Mouse (Mus musculus): ENCODE data around the gene Fosl1.
"Not testable (repeated sequence)": the region's sequence is repeated elsewhere in the genome, so short reads cannot be mapped to it uniquely, and the experiment has no call there.

The Fosl1 gene

DNA sequence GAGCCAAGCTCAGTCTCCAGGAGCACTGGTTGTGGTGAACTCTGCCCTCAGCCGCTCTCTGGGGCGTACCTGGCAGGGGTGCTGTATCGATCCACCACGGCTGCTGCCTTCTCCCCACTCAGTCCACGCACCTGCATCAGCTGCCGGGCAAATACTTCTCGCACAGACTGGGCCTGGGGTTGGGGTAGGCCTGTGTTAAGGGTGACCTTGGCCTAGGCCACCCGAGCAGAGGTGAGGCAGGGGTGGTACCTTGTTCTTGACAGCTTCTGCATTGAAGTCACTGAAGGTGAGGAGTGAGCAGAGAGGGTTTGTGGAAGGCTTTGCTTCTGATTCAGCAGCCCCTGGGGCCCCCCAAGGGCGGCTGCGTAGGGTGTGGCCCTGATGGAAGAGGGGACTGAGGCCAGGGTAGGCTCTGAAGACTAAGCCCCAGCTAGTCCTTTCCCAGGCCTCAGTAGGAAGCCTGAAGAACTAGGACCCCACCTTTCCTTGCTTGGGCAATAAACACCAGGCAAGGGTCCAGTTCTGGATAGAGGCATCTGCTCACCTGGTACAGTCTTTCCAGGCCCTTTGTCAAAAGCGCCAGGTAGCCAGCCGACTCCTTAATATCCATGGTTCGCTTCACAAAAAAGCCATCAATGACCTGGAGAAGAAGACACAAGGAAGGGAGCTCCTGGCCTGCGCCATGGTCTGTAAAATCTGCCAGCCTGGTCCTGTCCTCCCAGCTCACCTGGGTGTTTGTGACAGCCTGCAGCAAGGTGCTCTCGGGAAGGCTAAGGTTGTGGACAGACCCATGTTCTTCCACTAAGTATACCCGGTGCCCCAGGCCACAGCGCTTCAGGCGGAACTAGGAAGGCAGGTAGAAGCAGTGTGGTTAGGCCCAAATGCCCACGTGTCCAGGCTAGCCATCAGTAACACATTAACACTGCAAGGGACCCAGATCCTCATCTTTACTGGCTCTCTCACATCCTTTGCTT lies 36.3 kb downstream of the Fosl1 start:
- DNase-seq = no peak

DNA sequence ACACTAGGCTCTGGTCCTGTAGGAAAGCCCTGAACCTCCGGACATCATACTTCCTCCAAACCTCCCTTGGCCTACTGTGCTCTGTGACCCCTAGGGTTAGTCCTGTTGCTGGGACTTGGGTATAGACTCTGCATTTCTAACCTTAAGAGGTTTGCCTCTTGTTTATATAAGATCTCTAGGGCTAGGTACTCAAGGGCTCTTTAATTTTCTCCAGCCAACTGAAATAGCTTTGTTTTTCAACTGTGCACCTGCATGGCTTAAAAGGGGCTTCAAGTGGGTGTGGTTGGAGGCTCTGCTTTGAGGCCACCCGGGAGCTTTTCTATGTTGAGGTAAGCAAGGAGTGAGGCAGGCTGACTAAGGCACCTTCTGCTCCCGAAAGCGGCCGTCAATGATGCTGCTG lies 37.1 kb downstream of the Fosl1 start:
- no peak for DNase-seq

DNA sequence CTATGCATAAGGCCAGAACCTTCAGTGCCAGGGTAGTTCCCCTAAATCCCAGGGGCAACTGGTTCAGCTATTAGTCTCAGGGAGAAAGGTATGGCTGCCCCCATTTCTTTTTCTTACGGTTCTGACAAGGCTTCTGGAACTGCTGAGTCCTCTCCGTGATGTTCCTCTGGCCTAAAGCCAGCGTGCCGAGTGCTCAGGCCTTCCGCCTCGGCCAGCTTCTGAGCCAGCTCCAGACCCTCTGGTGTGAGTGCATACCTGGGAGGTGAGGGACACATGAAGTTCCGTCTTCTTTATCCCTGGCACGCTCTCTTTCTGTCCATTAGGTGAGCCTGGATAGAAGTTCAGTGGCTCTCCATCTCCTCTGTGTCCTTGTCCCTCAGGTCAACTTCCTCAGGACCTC lies 38.0 kb downstream of the Fosl1 start:
- DNase-seq = no peak

DNA sequence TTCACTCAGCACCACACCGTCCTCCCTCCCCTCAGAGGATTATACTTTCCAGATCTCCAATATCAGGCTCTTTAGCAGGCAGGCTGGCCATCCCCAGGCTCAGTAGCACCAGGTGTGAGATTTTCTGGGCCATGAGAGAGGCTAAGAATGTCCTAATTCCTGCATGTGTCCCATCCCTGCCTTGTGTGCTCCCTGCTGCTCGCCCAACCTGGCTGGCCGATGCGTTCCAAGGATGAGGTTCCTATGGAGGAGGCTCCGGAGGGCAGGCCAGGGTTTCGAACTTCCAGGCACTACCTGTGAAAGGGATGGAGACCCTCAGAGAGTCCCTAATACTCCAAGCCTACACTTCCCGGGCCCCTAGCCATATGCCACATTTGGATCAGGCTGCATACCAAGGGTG lies 38.5 kb downstream of the Fosl1 start:
- DNase-seq = no peak

DNA sequence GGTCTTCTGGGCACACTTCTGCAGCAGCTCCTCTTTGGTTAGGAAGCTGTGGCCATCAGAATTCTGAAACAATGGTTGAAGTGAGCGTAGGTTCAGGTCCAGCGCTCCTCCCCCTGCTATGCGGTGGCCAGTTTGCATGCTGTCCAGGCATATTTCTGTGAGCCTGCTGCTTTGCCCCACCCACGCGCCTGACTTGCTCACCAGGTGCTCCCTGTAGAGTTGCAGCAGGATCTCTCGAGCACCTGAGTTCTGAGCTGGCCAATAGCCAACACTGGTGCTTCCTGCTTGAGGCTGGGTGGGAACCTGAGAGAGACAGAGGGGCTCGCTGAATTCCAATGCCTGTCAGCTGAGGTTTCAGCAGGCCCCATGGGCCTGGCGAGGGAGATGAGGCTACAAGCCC lies 38.9 kb downstream of the Fosl1 start:
- no peak for DNase-seq

DNA sequence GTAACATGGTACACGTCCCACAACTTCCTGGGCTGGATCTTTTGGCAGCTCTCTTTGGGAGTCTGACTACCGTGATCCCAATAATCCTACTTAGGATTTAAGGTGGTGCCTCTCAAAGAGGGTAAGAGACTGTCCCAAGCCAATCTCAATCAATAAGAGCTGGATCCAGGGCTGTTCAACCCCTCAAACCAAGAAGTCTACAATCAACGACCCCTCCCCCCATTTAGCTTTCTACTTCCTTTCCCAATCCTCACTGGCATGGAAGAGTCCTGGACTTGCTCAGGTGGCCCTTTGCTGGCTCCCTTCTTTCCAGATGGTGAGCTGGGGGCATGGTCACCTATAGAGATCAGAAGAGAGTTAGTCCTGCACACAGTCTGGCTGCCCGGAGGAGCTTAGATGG lies 39.4 kb downstream of the Fosl1 start:
- DNase-seq = no peak

DNA sequence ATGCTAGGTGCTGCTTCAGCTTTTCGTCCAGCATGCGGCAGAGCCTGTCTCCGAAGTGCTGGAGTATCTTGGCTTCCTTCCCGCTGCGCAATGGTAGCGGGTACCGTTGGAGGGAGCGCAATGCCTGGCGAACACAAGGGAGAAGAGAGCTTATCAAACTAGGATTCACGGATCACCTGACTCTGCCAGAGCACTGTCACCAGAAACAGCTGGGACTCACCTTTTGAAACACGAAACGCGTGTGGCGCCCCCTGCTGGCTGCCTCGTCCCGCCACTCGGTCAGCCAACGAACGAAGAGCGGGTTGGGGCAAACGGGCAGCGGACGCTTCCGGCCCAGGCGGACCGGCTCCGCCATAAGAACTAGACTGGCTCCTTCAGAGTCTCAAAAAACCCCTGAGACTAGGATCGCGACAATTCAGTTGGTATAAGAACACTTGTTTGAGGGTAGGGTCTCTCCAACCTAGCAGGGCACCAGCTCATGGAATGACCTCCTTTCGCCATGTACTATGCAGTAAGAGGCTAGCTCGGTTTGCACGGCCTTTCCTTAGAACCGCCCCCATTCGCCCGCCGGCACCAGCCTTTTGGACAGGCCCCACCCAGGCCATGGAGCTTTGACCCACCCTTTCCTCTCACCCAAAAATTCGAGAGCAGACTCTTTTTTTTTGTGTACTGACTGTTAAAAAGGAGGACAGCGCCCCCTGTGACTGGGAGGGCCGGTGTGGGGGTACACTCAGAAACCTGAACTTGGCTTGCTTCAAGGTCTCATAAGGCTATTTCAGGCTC lies 40.6 kb downstream of the Fosl1 start, which contains the start of gene Mus81:
Gene Mus81, minus strand, starts transcription at position 635 of the 783 bp plus-strand sequence.
- DNase-seq = peak; percentile 94

DNA sequence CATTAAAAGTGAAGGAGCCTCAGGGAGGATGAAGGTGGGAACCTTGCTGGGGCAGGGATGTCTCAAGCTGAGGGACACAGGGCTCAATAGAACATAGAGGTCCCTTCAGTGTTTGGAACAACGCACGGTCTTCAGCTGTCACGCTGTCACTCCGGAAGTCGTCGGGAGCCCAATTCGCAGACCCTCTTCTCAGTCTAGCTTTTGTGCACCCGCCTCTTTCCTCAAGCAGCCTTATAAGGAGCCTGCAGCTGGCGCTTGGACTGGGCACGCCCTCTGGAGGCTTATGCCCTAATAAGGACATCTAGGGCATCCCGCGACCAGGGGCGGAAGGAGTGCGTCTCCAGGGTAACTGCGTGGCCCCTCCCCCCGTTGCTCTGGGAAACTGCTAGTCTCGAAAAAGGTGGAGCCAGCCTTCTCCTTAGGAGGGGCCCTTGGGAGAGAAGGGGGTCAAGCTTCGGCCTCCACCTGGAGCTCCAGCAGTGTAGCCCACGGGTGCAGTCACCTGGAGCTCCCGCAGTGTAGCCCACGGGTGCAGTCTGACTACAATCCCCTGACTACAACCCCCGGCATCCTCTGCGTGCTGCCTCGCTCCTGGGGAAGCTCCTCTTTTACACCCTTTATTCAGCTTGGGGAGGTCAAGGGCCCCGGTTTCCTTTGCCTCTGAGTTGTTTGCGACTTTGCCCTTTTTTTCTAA lies 41.7 kb downstream of the Fosl1 start:
- peak; percentile 98 for DNase-seq

DNA sequence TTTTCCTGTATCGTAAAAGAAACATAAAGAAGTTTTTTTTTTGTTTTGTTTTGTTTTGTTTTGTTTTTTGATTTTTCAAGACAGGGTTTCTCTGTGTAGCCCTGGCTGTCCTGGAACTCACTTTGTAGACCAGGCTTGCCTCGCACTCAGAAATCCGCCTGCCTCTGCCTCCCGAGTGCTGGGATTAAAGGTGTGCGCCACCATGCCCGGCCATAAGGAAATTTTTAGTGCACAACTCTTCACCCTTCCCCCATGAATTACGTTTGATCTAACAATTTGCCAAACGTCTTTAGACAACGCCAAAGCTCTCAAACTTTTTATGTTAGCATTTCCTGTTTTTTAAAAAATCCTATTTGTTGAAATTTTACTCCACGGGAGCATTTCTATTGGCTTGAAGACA lies 42.4 kb downstream of the Fosl1 start:
- DNase-seq = not testable (repeated sequence)

DNA sequence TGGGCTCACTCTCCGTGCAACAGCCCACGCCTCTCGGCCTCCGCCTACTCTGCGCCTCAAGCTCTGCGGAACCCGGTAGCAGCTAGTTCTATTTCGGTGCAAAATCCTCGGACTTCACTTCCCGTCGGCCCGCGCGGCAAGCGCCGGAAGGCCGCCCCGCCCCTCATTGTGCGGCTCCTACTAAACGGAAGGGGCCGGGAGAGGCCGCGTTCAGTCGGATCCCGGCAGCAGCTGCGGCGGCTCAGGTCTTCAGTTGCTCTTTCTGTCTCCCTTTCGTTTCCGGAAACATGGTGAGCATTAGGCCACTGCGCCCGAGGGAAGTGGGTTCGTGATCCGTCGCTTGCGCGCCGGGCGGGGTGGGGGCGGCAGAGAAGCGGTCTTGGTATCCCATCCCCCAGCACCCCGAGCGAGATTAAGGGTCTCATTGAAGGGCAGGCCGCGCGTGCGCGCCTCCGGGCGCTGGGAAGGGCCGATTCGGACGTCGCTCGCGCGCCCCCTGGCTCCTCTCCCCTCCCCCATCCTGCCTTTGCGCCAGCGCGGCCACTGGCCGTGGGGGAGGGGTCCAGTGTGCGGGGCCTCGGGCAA lies 43.1 kb downstream of the Fosl1 start, which contains the start of gene Cfl1:
Gene Cfl1, plus strand, starts transcription at position 143 of the 585 bp plus-strand sequence.
- DNase-seq = peak; percentile 97

DNA sequence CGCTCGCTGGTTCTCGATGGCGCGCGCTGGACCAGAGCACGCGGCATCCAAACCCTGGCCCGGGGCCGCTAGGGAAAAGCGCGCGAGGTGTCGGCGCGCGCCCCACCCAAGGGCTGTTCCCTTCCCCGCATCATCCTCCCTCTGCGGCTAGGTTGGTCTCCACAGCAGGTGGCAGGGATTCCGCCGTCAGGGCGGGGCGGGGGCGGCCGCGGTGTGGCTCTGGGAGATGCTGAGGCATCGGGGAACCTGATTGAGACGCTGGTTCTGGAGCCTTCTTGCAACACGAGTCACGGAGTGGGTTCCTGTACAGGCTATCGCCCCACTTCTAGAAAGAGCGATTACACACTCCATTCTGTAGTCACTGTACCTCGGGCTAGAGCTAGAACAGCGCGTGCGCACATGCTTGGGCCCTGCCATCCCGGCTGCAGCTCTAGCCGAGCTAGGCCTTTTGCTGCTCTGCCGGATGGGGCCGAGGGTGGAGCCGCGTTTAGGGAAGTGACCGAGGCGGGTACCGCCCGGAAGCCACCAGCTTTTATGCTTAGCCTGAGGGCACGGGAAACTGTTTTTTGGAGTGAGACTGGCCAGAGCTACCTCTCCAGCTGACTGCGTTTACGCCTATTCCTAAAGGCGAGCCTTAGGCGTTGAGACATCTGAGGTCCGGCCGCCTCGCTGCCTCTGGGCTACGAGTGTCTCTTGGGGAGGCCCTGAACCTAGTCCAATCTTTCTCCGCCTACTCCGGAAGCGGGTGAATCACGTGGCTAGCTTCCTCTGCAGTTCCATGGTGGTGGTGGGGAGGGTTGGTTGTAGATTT lies 43.8 kb downstream of the Fosl1 start:
- peak; percentile 89 for DNase-seq

DNA sequence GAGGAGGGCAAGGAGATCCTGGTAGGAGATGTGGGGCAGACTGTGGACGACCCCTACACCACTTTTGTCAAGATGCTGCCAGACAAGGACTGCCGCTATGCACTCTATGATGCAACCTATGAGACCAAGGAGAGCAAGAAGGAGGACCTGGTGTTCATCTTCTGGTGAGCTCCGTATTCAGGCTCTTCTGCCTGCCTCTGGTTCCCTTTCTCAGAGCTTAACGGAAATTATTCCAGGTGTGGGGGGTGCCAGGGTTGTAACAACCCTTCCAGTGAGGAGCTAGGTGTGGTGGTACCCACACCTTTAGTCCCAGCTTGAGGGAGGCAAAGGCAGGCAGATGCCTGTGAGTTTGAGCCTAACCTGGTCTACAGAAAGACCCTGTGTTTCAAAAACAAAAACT lies 45.3 kb downstream of the Fosl1 start:
- DNase-seq = no peak

DNA sequence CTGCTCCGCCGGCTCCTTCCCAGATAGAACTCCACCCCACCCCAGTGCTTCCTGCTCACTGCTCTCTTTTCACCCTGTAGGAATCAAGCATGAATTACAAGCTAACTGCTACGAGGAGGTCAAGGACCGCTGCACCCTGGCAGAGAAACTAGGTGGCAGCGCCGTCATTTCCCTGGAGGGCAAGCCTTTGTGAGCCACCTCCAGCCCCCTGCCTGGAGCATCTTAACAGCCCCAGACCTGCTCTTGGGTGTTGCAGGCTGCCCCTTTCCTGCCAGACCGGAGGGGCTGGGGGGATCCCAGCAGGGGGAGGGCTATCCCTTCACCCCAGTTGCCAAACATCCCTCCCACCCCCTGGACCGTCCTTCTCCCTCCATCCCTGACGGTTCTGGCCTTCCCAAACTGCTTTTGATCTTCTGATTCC lies 46.0 kb downstream of the Fosl1 start:
- not testable (repeated sequence) for DNase-seq

DNA sequence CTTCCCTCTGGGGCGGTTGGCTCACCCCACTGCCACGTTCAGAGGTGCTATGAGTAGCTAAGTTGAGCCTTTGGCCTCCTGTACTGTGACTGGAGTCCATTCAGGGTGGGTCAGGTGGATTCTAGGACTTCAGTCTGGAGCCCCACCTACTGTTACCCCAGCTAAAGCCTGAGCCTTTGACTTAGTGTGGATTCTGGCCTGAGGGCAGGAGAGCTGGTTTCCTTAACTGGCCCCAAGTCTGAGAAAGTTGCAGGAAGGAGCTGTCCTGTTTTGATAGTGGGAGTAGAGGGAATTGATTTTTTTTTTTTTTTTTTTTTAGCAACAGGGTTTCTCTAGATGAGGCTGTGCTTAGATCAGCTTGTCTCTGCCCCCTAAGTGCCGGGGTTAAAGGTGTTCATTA lies 47.0 kb downstream of the Fosl1 start:
- DNase-seq = no peak

DNA sequence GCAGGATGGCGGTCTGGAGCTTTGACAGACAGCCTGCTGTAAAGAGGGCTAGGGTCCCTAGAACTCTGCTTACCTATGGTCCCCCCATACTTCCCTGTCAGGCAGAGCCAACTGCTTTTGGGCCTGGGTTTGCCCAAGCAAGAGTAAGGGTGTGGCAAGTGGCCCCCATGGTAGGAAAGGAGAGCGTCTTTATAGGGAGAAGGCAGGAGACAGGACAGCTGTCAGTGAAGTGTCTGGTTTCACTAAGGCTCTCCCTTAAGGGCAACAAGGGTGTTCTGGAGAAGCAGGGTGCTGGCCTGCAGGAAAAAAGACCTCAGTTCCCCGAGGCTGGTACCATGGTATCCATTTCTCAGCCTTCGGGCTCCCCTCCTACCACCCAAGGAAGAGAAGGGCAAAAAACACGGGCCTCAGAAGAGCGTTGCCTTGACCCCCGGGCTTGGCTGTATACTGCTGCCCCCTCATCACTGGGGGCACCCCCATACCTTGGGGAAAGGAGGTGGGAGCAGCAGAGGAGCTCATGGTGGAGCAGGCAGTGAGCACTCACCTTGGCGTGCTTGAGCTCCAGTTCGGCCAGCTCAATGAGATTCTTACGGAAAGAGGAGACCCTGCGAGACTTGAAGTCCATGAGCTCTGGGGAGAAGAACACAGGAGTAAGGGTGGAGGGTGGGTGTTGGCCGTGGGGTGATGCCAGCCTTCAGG lies 48.2 kb downstream of the Fosl1 start:
- DNase-seq = no peak

DNA sequence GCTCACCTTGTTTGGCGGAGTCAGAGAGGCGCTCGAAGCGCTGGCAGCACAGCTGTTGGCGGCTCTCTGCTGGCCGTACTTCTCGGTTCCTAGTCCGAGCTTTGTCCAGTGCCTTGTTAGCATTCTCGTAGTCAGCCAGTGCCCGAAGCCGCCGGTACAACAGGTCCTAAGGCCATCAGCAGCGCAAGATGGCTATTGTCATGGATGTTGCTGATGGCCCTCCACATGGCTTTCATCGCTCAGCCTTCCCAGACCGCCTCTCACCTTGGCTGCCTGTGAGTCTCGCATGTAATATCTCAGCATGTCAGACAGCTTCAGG lies 48.7 kb downstream of the Fosl1 start:
- no peak for DNase-seq

DNA sequence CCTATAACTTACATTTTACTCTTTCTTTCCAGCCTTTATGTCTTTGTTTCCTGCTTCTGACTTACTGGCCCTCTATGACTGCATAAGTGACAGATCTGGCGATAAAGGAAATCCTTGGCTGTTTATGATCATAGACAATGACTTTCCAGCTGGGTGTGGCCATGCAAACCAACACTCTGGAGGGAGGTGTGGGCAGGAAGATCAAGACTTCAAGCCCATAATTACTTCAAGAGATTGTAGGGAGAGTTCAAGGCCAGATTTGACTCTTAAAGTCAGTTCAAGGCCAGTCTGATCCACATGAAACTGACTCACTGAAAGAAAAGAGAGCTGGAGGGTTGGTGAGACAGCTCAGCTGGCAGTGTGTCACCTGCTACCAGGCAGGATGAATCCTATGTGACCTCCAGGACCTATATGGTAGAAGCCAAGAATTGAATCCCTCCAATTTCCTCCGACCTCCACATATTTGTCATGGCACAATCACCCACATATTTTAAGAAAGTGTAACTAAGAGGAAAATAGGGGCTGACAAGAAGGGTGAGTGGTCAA lies 53.1 kb downstream of the Fosl1 start:
- DNase-seq = no peak

DNA sequence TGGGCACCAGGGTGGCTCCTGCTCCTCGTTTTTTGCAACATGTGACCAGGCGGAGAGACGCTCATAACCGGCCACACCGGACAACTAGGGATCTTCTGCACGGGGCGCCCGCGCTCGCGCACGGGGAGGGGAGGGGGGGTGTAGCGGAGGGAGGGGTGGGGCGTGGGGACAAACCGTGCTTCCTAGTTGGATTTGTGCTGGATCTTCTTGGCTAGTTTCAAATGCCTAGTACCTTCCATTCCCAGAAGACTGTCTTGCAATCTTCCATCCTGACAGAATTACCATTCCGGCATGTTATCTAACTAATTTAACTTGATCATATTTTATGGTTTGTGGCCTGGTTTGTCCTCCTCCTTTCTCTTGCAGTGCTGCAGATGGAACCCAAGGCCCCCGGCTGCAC lies 56.3 kb downstream of the Fosl1 start, which contains the start of gene 1700020D05Rik:
Gene 1700020D05Rik, minus strand, starts transcription at position 101 of the 400 bp plus-strand sequence.
- DNase-seq = no peak
